Mouse (Mus musculus) C2C12 (cell line): ENCODE results near the gene Rere.

Experiments
- CTCF ChIP-seq: IDR thresholded peaks from one replicate; pipeline ENCODE4 v1.5.1; 2011; ENCODE audit not compliant: control insufficient read depth, insufficient read depth, insufficient read length
- MYOD1 ChIP-seq: IDR thresholded peaks from one replicate; pipeline ENCODE4 v1.6.1; 2011; ENCODE audit warnings: low read depth; ENCODE audit not compliant: control insufficient read depth, insufficient read length
- MYOG ChIP-seq: IDR thresholded peaks from one replicate; pipeline ENCODE4 v1.6.1; 2011; ENCODE audit not compliant: control insufficient read depth, insufficient read length; ENCODE audit errors: extremely low read depth

DNA sequence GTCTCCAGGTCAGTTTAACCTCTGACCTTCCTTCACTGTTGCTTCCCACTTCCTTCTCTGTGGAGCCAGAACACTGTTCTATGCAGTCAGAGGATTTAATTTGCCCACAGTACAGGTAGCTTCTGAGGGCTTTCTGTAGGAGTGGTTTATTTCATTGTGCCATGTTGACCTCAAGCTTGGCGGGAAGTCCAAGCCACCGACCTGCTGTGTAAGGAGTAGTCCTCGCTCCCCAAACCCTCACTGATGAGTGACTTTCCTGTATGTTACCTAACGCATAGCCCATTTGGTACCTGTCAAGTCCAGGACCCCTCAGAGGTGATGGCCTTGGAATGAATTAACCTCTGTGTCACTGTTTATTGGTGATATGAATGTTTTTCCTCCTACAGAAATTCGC is 42.4 kb upstream of the Rere start:
- TF ChIP-seq CTCF, result no peak
- TF ChIP-seq MYOG, result no peak
- no peak for TF ChIP-seq MYOD1
